Mouse (Mus musculus) heart, embryonic 16.5 days (tissue): ENCODE measurements at regions not wholly inside any gene's neighbourhood (a gene's known extent, or its start where the extent isn't known, plus 50 kb on each side); places are given as distances from the start of the nearest gene placed in this dataset.
A peak's percentile ranks its signal among the peaks of the same experiment; 100 is the strongest.

Experiments used
- ATAC-seq: fragments of 200-750 bp; cut with Nextera tagmentation; replicated peaks from 2 replicates; pipeline ENCODE4 v1.8.0; 2017; ENCODE audit warnings: moderate number of reproducible peaks; ENCODE audit not compliant: insufficient read depth, low FRiP score; ENCODE audit errors: extremely low read depth
- H3K27ac ChIP-seq: fragments of 300-500 bp; sonication (generic); 2 replicates; pipeline ENCODE4 v1.5.1; 2014; ENCODE audit warnings: mild to moderate bottlenecking, low read length, control low read depth, moderate library complexity
- H3K27me3 ChIP-seq: fragments of 300-500 bp; sonication (generic); 2 replicates; pipeline ENCODE4 v1.6.1; 2014; ENCODE audit warnings: low read length, mixed read lengths; ENCODE audit not compliant: control insufficient read depth, insufficient read depth
- H3K36me3 ChIP-seq: fragments of 300-500 bp; sonication (generic); 2 replicates; pipeline ENCODE4 v1.6.1; 2014; ENCODE audit not compliant: control insufficient read depth, insufficient read depth
- H3K4me1 ChIP-seq: fragments of 300-500 bp; sonication (generic); 2 replicates; pipeline ENCODE4 v1.6.1; 2014; ENCODE audit warnings: low read length, mixed read lengths; ENCODE audit not compliant: control insufficient read depth, insufficient read depth
- H3K4me2 ChIP-seq: fragments of 300-500 bp; sonication (generic); 2 replicates; pipeline ENCODE4 v1.6.1; 2014; ENCODE audit warnings: low read depth, mild to moderate bottlenecking, control low read depth, low read length
- H3K4me3 ChIP-seq: fragments of 300-500 bp; sonication (generic); 2 replicates; pipeline ENCODE4 v1.5.1; 2014; ENCODE audit warnings: mild to moderate bottlenecking, control low read depth, low read length
- H3K9ac ChIP-seq: fragments of 300-500 bp; sonication (generic); 2 replicates; pipeline ENCODE4 v1.6.1; 2014; ENCODE audit warnings: low read length, control low read depth
- H3K9me3 ChIP-seq: fragments of 300-500 bp; sonication (generic); replicated peaks from 2 replicates; pipeline ENCODE4 v1.6.1; 2016; ENCODE audit warnings: low read length; ENCODE audit not compliant: control insufficient read depth
- WGBS: fragments of 180-500 bp; shearing (Covaris S2); extraction: QIAGEN DNeasy Blood & Tissue Kit; methylation state at CpG from one replicate; pipeline ENCODE4 v1.1.7; 2014; 5-methylcytosine and 5-hydroxymethylcytosine counted together

GRCm38 (mm10) chr19:32881443-32881842 lies 124.1 kb downstream of the Pten start:
- Histone ChIP-seq H3K4me1 (0 out of 2 replicates have a peak, but pooled peaks cover 4% of the 10 kb centered on the region), H3K27ac (no peak overlapping the region), H3K36me3 (no peaks in the 10 kb centered on the region), H3K9me3 (no peaks in the 10 kb centered on the region), H3K27me3 (no peaks in the 10 kb centered on the region), H3K9ac (no peak overlapping the region), H3K4me3 (no peak overlapping the region), H3K4me2 (no peak overlapping the region)
- WGBS: 68% methylated on average over 3 of the region's 3 CpGs
- no peak for ATAC-seq

GRCm38 (mm10) chr19:32884279-32884678 lies 127.0 kb downstream of the Pten start:
- no peaks in the 10 kb centered on the region for H3K9me3 ChIP-seq
- H3K4me1 ChIP-seq: 0 out of 2 replicates have a peak, but pooled peaks cover 4% of the 10 kb centered on the region
- no peak overlapping the region for H3K27ac ChIP-seq
- H3K27me3 ChIP-seq: no peaks in the 10 kb centered on the region
- no peak overlapping the region for H3K9ac ChIP-seq
- no peaks in the 10 kb centered on the region for H3K36me3 ChIP-seq
- WGBS: 72% methylated on average over 3 of the region's 3 CpGs
- ATAC-seq: no peak
- H3K4me3 ChIP-seq: no peak overlapping the region
- H3K4me2 ChIP-seq: no peak overlapping the region

GRCm38 (mm10) chr19:32885481-32886131 lies 128.3 kb downstream of the Pten start:
- H3K9ac ChIP-seq: no peak overlapping the region
- H3K4me1 ChIP-seq: 0 out of 2 replicates have a peak, but pooled peaks cover 4% of the 10 kb centered on the region
- peak; percentile 14; the same call in 1 of the 2 replicates for ATAC-seq
- no peaks in the 10 kb centered on the region for H3K27me3 ChIP-seq
- 0 out of 2 replicates have a peak overlapping the region, but pooled peaks have one; percentile 1 for H3K4me2 ChIP-seq
- H3K4me3 ChIP-seq: no peak overlapping the region
- 44% methylated on average over 12 of the region's 12 CpGs for WGBS
- H3K36me3 ChIP-seq: no peaks in the 10 kb centered on the region
- no peak overlapping the region for H3K27ac ChIP-seq
- no peaks in the 10 kb centered on the region for H3K9me3 ChIP-seq

GRCm38 (mm10) chr19:32887190-32887589 lies 129.9 kb downstream of the Pten start:
- H3K4me2 ChIP-seq: no peak overlapping the region
- H3K27me3 ChIP-seq: no peaks in the 10 kb centered on the region
- no peak overlapping the region for H3K4me3 ChIP-seq
- H3K36me3 ChIP-seq: no peaks in the 10 kb centered on the region
- H3K9ac ChIP-seq: no peak overlapping the region
- WGBS: 65% methylated on average over 7 of the region's 7 CpGs
- H3K27ac ChIP-seq: no peak overlapping the region
- no peaks in the 10 kb centered on the region for H3K9me3 ChIP-seq
- no peak for ATAC-seq
- H3K4me1 ChIP-seq: 0 out of 2 replicates have a peak, but pooled peaks cover 4% of the 10 kb centered on the region

- no peak overlapping the region for H3K4me3 ChIP-seq
- 59% methylated on average over 12 of the region's 12 CpGs for WGBS
- 0 out of 2 replicates have a peak, but pooled peaks cover 4% of the 10 kb centered on the region for H3K4me1 ChIP-seq
- ATAC-seq: no peak
- H3K27me3 ChIP-seq: no peaks in the 10 kb centered on the region
- no peak overlapping the region for H3K9ac ChIP-seq
- no peak overlapping the region for H3K27ac ChIP-seq
- no peaks in the 10 kb centered on the region for H3K36me3 ChIP-seq
- no peak overlapping the region for H3K4me2 ChIP-seq
- H3K9me3 ChIP-seq: no peaks in the 10 kb centered on the region
Measured at GRCm38 (mm10) chr19:32888616-32889305, 131.5 kb downstream of the Pten start.

GRCm38 (mm10) chr19:32890801-32891200 lies 133.5 kb downstream of the Pten start:
- Histone ChIP-seq H3K4me1 (0 out of 2 replicates have a peak, but pooled peaks cover under 1% of the 10 kb centered on the region), H3K27ac (no peak overlapping the region), H3K4me3 (no peak overlapping the region), H3K36me3 (no peaks in the 10 kb centered on the region), H3K9ac (no peak overlapping the region), H3K4me2 (no peak overlapping the region), H3K27me3 (no peaks in the 10 kb centered on the region), H3K9me3 (no peaks in the 10 kb centered on the region)
- no peak for ATAC-seq
- WGBS: 76% methylated on average over 6 of the region's 6 CpGs

GRCm38 (mm10) chr19:32892469-32892868 lies 135.2 kb downstream of the Pten start:
- WGBS: 79% methylated on average over 5 of the region's 5 CpGs
- H3K4me2 ChIP-seq: no peak overlapping the region
- no peak for ATAC-seq
- H3K27ac ChIP-seq: no peak overlapping the region
- no peaks in the 10 kb centered on the region for H3K4me1 ChIP-seq
- H3K4me3 ChIP-seq: no peak overlapping the region
- H3K9ac ChIP-seq: no peak overlapping the region
- H3K9me3 ChIP-seq: no peaks in the 10 kb centered on the region
- H3K27me3 ChIP-seq: no peaks in the 10 kb centered on the region
- H3K36me3 ChIP-seq: no peaks in the 10 kb centered on the region

GRCm38 (mm10) chr19:32903454-32904108 lies 146.3 kb downstream of the Pten start:
- H3K36me3 ChIP-seq: no peaks in the 10 kb centered on the region
- H3K9ac ChIP-seq: no peak overlapping the region
- WGBS: 62% methylated on average over 7 of the region's 7 CpGs
- no peak overlapping the region for H3K4me2 ChIP-seq
- no peak overlapping the region for H3K4me3 ChIP-seq
- no peaks in the 10 kb centered on the region for H3K9me3 ChIP-seq
- H3K4me1 ChIP-seq: peaks cover 17% of the 10 kb centered on the region
- H3K27me3 ChIP-seq: no peaks in the 10 kb centered on the region
- ATAC-seq: no peak
- H3K27ac ChIP-seq: no peak overlapping the region

GRCm38 (mm10) chr19:32904517-32904916 lies 147.2 kb downstream of the Pten start:
- Histone ChIP-seq H3K9ac (no peak overlapping the region), H3K4me1 (peaks cover 17% of the 10 kb centered on the region), H3K27ac (no peak overlapping the region), H3K27me3 (no peaks in the 10 kb centered on the region), H3K36me3 (no peaks in the 10 kb centered on the region), H3K4me3 (no peak overlapping the region), H3K4me2 (no peak overlapping the region), H3K9me3 (no peaks in the 10 kb centered on the region)
- no peak for ATAC-seq
- WGBS: 63% methylated on average over 7 of the region's 7 CpGs
